Mouse (Mus musculus): ENCODE results near the gene Nol11. TPM values are rescaled to one million over a fixed set of nuclear protein-coding genes. Genes with fewer than 3 reads are reported as not detected.

Gene Nol11
- polyA plus RNA-seq, 1 experiment: 1.5 TPM

- TF ChIP-seq GATA1 (IDR thresholded peaks at IDR 0.05; ENCODE audit: low read length): no peak
Observed at GRCm38 (mm10) chr11:107195334-107195733, 6.2 kb upstream of the Nol11 start.

- no peak for TF ChIP-seq GATA1 (IDR thresholded peaks at IDR 0.05; ENCODE audit: low read length)
Observed at GRCm38 (mm10) chr11:107190376-107190775, 1.2 kb upstream of the Nol11 start.

- TF ChIP-seq GATA1 (IDR thresholded peaks at IDR 0.05; ENCODE audit: low read length): no peak
Observed at GRCm38 (mm10) chr11:107183777-107184176, 5.4 kb downstream of the Nol11 start.

- no peak for TF ChIP-seq GATA1 (IDR thresholded peaks at IDR 0.05; ENCODE audit: low read length)
Observed at GRCm38 (mm10) chr11:107161215-107161614, 28.0 kb downstream of the Nol11 start.

DNA sequence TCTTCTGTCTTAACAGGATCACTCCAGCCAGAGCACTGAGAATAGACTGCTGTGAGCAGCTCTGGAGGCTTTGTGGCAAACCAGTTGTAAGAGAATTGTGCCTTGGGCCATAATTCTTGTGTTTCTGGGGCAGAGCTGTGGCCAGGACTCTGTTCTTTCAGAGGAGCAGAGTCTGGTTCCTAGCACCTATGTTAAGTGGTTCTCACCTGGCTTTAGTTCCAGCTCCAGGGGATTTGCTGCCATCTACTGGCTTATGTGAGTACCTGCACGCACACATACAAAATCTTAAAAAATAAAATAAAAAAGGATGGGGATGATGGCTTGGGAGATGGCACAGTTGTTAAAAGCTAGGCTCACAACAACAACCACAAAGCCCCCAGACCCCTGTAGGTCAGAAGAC, 30.1 kb downstream of the Nol11 start:
- TF ChIP-seq GATA1 (IDR thresholded peaks at IDR 0.05; ENCODE audit: low read length): no peak

DNA sequence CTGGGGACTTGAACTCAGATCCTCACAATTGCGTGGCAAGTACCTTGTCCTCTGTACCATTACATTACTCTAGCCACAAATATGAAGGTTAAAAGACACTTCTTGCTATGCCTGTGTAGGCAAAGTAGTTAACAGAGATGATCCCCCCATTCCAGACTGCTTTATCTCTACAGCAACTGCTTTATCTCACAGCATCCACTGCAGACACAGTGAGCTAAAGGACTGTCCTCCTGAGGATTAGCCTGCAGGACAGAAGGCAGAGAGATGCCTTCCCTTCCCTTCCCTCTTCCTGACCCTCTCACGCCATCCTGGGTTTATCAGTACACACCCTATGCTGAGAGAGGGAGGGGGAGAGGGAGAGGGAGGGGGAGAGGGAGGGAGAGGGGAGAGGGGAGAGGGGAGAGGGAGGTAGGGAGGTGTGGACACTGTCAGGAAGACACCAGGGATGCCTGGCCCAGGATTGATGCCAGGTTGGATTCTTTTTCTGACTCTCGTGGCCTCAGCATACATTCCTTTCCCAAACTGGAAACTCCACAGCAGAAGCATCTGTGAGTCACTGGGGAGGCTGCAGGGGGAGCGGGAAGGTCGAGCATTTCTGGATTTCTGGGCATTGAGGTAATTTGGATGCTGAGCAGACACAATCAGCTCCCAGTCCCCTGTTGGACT, 32.1 kb downstream of the Nol11 start:
- peak; percentile 39 for TF ChIP-seq GATA1 (IDR thresholded peaks at IDR 0.05; ENCODE audit: low read length)

DNA sequence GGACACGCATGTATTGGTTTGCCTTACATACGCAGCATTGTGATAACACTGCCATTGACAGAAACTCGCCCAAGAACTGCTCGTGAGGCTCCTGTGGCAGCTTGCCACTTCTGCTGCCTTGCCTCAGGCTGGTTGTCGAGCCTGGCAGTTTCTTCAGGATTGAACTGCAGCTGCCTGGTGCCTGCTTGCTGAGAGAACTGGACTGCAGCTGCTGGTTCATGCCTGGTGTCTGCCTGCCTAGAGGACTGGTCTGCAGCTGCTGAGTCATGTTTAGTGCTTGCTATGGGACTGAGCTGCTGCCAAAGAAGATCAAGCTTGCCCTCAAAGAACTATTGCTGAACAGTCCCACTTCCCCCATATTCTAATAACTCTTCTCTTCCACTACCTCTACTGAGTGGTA, 33.9 kb downstream of the Nol11 start:
- TF ChIP-seq GATA1 (IDR thresholded peaks at IDR 0.05; ENCODE audit: low read length): no peak

DNA sequence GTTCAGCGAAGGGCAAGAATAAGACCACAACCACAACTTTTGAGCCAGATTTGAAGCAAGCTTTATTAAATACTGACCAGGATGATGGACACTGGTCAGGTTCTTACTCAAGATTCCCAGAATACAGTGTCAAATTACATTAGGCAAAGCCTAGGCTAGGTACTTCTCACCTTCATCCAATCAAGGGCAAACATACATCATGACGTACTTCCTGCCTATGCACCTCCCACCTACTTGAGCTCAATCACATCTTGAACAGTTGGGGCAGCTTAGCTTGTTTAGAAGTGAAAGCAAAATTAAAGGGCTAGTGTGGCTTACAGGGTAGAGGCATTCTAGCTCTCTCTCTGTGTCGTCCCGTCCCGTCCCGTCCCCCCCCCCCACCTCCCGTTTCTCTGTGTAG, 34.8 kb downstream of the Nol11 start:
- no peak for TF ChIP-seq GATA1 (IDR thresholded peaks at IDR 0.05; ENCODE audit: low read length)

DNA sequence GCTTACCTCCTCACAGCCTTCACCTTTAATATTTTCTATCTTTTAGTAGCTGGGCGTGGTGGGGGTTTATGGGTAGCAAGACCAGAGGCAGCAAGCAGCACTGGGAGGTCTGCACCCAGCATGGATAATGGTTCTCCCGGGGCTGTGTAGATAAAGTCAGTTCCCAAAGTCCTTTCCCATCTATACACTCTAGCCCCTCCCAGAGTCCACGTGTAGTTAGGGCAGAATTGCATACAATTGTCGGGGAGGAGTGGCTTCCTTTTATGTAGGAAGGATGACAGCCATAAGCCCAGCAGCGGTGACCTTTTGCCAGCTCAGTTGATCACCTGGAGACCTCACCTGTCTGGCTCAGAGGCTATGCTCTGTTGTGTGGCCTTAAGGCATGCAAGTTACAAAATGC, 35.5 kb downstream of the Nol11 start:
- no peak for TF ChIP-seq GATA1 (IDR thresholded peaks at IDR 0.05; ENCODE audit: low read length)

- TF ChIP-seq GATA1 (IDR thresholded peaks at IDR 0.05; ENCODE audit: low read length): no peak
Observed at GRCm38 (mm10) chr11:107151809-107152208, 37.4 kb downstream of the Nol11 start.

- no peak for TF ChIP-seq GATA1 (IDR thresholded peaks at IDR 0.05; ENCODE audit: low read length)
Observed at GRCm38 (mm10) chr11:107142382-107142781, 46.8 kb downstream of the Nol11 start.

- TF ChIP-seq GATA1 (IDR thresholded peaks at IDR 0.05; ENCODE audit: low read length): no peak
Observed at GRCm38 (mm10) chr11:107140756-107141155, 48.4 kb downstream of the Nol11 start.

DNA sequence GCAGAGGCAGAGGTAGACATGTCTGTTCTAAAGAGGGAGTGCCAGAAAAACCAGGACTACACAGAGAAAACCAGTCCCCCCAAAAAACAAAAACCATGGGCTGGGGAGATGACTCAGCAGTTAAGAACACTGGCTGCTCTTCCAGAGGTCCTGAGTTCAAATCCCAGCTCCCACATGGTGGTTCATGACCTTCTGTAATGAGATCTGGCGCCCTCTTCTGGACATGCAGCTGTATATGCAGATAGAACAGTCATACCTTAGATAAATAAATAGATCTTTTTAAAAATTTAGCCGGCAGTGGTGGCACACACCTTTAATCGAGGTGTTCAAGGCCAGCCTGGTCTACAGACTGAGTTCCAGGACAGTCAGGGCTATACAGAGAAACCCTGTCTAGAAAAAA, 50.5 kb downstream of the Nol11 start:
- TF ChIP-seq GATA1 (IDR thresholded peaks at IDR 0.05; ENCODE audit: low read length): no peak

DNA sequence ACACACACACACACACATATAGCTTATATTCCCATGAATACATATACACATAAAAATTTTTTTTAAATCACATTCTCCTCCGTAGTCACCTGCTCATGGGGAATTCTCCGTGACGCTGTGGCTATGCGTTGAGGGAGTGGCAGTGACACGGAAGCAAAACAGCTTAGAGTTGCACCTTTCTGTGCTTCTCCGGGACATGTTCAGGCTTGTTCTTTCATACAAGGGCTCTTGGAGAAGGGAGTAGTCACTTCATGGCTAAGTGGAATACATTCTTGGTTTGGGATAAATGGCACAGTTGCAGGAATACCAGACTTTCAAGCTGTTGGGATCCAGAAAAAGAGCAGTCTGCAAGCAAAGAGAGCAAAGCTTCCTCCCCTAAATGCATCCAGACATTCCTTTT, 51.6 kb downstream of the Nol11 start:
- TF ChIP-seq GATA1 (IDR thresholded peaks at IDR 0.05; ENCODE audit: low read length): no peak

DNA sequence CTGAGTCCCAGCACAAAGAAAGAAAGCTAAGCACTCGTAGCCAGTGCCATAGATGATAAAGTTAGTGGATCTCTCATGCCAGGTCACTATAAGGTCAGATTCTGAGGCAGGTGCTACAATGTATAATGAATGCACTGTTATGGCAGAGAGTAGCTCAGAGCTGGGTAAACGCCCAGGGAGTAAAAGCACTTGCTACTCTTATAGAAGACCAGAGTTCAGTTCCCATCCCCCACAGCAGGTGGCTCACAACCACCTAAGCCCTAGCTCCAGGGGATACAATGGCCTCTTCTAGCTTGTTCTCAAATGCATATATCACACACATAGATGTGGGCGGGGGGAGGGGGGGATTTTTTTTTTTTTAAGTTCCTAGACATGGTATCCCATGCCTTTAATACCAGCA, 53.4 kb downstream of the Nol11 start:
- no peak for TF ChIP-seq GATA1 (IDR thresholded peaks at IDR 0.05; ENCODE audit: low read length)

DNA sequence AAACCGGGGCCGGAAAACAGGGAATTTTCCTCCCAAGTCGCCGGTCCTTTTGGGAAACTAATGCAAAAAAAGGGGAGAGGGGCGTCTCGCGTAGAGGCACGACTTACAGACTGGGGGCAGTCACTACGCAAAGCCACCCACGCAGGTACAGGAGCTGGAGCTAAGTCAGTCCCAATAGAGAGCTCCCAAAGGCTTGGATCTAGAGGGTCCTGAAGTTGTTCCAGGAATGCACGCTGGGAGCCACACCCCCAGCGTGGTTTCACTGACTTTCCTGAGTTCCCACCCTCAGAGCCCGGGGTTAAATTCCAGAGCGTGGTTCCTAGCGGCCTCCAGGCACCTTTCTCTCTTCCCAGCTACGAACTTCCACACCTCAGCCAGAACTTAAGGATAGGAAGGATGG, 56.8 kb downstream of the Nol11 start:
- TF ChIP-seq GATA1 (IDR thresholded peaks at IDR 0.05; ENCODE audit: low read length): no peak

GRCm38 (mm10) chr11:107131749-107132421, 57.3 kb downstream of the Nol11 start, which contains the start of gene Bptf:
TSS of gene Bptf (minus strand) at chr11:107132127.
- TF ChIP-seq GATA1 (IDR thresholded peaks at IDR 0.05; ENCODE audit: low read length): no peak

Data from G1E-ER4 (cell line).